Mouse (Mus musculus): Measurements from ENCODE around the gene Egfl6.

The Egfl6 gene

DNA sequence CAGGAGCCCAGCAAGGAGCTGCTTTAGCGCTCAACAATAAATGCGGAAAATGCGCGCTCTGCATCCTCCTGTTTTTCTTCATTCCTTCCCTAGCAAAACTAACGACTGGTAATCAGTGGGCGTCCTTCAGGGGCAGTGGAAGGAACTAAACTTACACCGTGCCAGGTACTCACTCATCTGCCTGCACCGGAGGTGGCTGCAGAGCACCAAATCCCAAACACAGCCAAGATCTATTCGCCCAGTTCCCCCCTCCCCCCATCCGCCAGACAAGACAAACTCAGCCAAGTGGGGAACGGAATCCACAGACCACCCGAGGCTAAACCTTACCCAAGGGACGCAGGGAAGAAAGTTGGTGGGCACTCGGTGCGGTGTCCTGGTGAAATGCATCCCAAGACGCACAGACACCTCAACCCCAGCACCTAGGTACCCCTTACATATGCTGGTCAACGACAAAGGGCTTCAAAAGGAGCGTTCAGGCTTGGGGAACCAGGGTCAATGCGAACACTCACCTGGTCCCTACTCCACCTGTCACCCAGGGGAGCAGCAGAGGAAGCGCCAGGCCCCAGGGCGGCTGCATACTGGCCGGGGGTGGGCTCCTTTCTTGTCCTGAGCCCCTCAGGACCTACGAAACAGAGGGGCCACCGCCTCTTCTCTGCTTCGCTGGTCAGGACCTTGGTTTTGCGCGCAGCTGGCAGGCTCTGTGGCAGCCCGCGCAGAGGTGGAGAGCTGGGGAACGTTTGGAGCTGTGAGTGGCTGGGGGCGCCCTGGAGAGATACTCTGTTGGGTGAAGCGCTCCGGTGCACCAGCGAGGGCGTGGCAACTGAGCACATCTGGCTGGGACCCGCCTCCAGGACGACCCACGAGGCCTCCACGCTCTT, at the start of gene Egfl6:
Gene Egfl6, minus strand, starts transcription at position 774 of the 878 bp plus-strand sequence.
- in situ Hi-C loops (cut with MboI, MseI), result no loop called here

DNA sequence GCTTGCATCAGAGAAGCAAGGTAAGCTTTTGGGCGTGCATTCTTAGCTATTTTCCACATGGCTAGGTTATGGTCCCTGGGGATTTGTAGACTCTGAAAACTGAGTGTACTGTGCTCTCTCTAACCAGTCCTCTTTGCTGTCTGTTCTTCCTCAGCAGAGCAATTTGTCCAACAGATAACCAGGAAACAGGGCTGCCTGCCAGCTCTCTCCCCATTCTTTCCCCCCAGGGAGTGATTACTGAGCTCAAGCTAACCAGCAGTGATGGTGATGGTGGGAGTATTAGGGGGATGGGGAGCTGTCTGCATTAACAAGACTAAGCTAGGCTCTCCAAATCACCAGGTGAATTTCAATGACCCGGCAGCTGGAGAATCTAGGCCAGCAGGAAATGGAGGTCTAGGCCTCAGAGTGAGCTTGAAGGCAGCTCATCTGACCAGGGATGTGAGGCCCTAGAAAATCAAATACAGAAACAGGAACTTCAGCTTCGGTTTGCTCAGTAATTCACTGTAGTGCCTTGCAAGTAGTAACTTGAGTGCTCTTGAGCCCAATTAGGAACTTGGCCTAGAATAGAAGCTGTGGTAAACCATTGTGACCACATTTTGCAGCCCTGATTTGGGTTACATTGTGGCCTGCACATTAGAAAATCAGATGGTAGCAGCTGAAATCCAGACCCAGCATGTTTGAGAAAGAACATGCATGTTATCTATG, 41.5 kb upstream of the Egfl6 start:
- in situ Hi-C loops (cut with MboI, MseI), result no loop called here

DNA sequence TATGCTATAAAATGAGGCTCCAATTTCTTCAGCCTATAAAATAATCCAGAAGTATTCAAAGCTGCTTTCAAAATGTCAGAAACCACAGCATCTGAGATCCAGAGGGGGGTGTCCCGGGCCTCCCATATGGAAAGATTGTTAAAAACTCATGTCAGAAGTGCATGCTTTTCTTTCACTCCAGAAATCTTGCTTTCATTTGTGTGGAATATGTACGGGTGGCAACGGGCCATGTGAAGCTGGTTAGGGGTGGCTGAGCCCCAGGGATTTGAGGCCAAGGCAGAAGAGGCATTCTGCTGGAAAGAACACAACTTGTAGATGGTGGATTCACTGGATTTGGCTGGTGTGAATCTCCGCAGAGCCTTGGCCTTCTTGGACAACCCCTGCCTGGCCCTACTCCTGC, 40.7 kb upstream of the Egfl6 start:
- in situ Hi-C loops (cut with MboI, MseI), result no loop called here

DNA sequence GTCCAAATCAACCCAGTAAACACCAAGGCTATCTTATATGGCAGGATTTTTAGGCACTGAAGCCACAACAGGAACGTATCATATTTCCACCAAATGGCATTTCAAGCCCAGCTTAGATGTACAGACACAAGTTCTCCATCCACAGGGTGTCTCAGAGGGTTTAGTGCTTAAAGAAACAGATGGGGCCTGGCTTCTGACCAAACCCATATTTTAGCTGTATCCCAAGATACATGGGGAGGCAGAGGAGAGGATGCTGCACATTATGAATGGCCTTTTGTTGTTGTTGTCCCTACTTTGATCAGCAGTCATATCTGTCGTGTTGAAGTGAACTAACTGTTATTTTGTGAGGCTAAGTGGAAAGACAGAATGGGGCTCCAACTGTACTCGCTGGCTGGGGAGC, 37.7 kb upstream of the Egfl6 start:
- in situ Hi-C loops (cut with MboI, MseI), result no loop called here

DNA sequence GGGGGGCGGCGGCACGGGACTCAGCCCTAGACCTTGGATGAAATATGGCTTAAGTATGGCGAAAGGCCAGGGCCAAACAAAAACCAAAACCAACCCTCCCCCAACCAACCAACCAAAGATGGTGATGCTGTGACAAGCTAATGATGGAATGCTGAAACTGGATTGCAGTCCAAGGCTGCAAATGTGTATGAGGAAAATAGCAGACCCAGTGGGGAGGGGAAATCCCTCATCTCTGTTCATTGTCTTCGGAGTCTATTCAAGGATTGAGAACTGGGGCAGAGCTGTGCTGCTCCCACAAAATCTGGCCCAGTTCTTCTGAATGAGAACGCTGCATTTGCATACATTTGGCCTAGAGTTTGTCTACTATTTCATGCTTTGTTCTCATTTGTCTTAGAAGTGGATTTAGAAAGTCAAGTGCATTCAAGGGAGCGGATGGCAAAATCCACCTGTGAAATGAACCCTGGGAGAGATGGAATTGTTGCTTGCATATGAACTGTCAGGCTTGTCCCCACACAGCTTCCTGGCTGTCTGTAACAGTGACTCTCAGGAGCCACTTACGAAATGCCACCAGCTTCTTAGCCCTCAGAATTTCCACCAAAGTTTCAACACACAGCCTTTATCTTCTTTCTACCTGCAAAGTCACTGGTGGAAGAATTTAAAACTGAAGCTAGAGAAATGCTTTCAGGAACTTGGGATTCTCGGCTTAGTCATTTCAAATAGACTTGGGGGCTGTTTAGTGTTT, 36.2 kb upstream of the Egfl6 start:
- in situ Hi-C loops (cut with MboI, MseI), result no loop called here

DNA sequence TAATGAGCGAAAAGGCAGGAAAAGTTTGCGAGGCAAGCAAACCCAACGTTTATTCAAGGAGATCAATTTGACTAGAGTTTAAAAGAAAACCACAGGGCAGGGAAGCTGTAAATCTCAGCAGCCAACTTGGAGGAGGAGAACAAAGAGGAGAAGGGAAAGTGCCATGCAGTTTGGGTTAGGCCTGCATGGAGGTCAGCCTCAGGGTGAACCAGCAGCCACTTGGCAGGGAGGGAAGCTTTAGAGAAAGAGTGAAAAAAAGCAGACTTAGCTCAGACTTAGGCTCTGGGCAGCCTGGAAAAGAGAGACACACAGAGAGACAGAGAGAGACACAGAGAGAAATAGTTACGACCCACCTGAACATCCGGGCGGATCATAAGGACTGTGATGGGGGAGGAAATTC, 35.4 kb upstream of the Egfl6 start:
- in situ Hi-C loops (cut with MboI, MseI), result no loop called here

DNA sequence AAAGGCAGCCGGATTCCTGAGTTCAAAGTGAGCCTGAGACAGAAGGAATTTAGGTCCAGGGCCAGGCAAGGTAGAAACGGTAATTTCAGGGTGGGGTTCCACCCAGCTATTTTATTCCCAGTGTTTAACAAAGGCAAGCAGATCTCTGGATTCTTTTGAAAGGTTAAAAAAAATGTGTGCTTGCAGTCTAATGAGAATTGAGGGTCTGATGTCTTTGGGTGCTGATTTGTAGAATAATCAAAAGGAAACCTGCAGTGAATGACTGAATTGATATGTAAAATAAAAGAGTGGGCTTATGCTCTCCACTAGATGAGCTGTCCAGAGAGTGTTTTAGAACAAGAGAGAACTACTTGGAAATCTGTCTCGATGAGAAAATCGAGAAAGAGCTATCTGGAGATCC, 33.6 kb upstream of the Egfl6 start:
- in situ Hi-C loops (cut with MboI, MseI), result no loop called here

DNA sequence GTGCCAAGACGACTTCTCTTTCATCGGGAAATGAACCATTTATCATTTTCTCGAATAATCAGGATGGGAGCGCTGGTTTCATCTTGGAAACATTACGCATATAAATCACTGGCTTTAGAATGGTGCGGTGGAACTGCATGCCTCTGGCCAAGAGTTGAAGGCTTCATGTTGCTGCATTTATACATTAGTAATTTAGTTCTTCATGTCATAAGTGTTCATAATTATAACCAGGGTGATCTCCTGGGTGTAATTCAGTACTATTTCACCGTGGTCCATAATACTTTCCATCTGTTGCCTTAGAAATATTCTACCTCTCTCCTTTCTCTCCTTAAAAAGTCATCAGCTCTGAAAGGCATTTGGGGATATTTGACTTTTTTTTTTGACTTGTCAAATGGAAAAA, 29.7 kb upstream of the Egfl6 start:
- in situ Hi-C loops (cut with MboI, MseI), result no loop called here

DNA sequence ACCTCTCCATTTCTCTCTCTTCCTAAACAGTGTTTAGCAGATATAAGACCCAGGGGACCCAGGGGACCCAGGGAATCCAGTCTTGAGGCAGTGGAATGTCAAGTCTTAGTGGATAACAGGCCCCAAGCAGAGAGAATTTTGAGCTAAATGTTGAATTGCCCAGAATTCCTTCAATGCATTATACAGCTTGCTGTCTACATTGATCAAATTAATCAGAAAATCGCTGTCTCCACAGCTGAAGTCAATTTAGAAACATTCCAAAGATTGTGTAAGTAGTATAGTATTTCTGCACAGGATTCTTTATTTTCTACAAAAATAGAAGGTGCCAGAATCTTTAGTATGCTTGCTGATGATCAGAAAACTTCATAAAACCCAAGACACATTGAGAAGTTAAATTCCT, 9.4 kb downstream of the Egfl6 start:
- in situ Hi-C loops (cut with MboI, MseI), result no loop called here

DNA sequence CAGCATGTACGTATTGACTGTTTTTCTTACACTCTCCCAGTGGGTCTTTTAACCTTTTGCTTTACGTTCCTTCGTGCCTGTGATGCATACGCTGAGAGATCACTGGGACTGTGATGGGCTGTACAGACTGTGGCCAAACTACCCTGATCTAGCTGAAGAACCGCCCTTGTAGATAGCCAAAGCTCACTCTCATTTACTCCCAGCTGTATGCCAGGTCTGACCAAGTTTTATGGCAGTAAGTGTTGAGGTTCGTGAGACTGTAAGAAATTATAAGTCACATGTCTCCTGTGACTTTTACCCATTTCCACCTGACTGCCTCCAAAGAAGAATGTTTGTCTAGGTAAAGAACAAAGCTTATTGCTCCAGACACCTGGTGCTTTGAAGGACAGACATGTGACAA, 19.5 kb downstream of the Egfl6 start:
- in situ Hi-C loops (cut with MboI, MseI), result no loop called here

DNA sequence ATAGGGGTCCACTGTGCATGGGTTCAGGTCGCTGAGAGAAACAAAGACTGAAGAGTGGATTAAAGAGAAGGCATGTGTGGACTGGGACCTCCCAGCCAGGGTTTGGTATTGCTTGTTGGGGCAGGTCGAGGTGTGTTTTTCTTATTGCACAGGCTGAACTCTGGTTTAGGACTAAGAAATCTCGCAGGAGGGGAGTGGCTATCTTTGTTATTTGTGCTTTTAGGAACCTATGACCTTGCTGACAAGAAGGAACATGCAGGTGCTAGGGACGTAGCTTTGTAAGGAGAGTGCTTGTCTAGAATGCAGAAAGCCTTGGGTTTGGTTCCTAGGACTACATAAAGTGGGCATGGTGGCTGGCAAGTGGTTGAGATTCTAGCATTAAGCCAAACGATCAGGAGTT, 20.1 kb downstream of the Egfl6 start:
- in situ Hi-C loops (cut with MboI, MseI), result no loop called here

DNA sequence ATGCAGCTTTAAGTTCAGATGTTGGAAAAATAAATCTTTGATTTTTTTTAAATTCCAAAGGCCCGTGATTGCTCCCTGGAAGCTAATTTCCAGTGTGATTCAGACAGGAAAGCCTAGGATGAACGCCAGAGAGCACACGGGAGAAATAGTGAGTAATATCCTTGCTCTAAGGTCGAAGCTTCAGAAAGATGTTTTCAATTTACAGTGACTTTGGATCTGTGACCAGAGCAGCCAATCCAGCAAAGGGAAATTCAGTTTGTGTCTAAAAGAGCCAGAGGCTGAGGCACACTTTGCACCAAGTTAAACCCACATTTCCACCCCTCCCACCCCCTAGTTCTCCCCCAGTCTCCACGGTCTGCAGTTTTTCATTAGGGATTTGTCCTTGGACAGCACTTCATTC, 20.6 kb downstream of the Egfl6 start:
- in situ Hi-C loops (cut with MboI, MseI), result no loop called here

DNA sequence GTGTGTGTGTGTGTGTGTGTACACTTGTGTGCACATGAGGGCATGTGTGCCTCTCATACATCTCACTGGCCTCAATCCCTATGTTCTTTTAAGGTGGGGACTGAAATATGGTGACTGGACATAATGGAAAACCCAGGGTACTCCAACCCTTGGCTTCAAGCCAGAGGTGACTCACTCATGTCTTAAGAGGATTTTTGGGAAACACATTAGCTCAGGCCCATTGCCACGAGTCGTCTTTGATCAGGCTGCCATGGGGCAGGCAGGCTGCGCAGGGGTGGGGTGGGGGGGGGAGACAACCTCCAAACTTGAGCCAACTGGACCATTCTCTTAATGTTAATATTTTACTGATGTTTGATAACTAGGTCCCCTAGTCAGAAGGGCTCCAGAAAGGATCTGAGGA, 26.2 kb downstream of the Egfl6 start:
- in situ Hi-C loops (cut with MboI, MseI), result no loop called here

DNA sequence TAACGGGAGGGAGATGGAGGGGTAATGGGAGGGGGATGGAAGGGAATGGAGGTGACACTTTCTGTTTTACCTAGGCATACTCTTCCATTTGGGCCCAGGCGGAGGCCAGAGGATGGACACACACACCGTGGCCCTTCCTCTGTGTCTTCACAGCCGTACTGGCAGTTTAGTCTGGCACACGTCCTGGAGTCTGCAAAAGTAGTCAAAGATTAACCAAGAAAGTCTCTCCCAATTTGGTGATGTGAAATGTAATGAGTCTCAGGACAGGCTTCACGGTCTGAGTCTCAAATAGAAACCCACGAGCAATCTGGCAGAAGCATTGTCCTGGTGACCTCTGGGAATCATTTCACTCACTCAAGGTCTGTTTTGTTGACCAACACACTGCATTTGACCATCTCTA, 33.2 kb downstream of the Egfl6 start:
- in situ Hi-C loops (cut with MboI, MseI), result no loop called here

DNA sequence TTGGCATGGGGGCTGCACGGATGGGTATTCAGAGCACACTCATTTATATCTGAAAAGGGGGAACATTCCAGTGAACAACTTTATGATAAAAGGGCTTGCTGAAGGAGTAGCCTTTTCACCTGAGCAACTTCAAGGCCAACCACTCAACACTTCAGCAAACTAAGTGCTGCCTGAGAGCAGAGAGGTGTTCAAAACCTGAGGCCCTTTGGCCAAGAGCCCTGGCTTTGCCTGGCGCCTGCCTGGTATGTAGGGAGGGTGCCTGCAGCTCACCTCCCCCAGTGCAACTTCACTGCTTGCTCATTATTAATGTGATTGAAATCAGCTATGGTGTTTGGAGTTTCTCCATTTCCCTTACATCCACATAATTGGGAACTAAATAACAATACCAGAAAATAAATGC, 39.0 kb downstream of the Egfl6 start:
- in situ Hi-C loops (cut with MboI, MseI), result no loop called here

DNA sequence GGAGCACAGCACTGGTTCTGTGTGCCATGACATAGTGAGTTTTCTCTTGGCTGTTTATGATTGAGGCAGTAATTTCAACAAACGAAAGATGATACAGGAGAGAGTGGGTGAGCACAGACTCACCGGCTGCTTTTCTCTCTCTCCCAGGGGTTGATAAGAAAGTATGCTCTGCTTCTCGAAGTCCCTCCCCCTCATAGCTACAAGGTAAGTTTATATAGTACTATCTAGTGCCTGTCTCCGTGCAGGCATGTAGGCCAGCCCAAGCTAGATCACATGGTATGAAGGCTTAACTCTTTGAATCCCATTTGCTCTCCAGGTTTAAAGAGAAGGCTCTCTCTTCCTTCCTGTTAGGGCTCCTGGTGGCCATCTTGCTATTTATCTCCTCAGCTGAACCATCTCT, 50.4 kb downstream of the Egfl6 start:
- in situ Hi-C loops (cut with MboI, MseI), result no loop called here

DNA sequence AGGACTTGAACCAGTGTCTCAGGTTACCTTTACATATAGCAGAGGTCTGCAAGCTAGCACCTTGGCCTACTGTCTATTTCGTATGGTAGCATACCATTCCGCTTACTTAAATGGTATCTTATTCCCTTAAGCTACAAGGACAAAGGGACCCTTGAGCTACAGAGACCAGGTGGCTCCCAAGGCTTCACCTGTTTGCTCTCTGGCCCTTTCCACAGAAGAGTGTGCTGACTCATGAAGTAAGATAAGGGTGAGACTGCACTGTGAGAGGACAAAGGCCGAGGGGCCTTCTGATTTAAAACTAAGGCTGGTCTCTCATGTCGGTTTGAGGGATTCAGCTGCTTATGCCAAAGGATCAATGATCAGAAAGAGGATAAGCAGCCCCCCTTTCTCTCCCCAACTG, 52.1 kb downstream of the Egfl6 start:
- in situ Hi-C loops (cut with MboI, MseI), result no loop called here

DNA sequence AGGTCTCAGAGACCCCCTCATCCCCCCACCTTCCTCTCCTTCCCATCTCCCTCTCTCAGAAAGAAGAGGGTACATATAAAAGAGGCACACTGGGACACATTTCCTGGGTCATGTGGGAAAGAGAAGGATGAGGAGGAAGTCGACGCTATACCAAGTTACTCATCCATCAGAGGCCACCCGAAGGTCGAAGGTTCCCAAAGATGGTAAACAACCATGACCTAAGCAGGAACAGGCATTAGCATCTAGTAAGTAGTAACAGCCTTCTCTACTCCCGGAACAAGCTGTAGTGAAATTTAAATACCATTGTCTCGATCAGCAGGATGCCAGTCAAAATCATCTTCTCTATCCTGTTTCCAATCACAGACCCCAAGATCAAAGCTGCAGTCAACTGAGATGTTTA, 53.8 kb downstream of the Egfl6 start:
- in situ Hi-C loops (cut with MboI, MseI), result no loop called here

DNA sequence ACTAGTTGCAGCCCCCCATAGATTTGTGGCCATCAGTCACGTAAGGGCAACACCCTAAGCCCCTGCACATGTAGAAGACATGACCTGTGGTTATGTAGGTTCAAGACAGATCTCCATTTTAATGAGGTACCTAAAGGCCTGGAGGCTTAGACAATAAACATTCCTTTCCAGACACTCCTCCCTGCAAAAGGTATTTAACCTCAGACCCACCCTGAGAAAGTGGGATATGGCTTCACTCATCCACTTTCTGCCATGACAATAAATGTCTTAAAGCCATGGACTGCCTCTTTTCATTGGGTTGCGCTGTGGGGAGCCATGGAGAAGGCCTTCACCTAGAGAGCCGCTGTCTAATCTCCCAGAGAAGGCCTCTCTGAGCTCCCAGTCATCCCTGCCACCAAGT, 57.4 kb downstream of the Egfl6 start:
- in situ Hi-C loops (cut with MboI, MseI), result no loop called here

DNA sequence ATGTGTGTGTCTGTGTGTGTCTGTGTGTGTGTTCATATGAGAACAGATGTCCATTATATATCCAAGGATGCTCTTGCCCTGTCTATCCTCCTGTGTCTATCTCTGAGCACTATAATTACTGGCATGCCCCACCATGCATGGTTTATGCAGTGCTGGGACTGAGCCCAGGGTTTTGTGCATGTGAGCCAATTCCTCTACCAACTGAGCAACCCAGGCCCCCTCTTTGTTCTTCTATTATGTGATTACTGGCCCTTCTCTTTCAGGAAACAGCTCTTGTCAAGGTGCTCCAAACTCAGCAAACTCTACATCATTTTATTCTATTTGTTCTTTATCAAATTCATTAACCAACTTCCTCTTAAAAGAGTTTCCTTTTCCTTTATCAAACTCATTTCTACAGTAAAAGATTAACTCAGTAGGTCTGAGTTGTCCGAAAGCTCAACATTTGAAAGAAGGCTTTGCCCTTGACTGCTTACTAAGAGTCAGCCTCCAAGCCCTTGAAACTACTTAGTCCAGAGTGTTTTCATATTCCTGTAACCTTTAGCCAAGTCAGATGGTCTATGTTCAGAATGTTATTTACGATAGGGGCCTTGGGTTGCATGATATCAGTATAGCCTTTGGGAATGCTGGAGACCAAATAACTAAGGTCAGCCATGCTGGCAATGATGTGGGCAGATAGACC, 59.7 kb downstream of the Egfl6 start:
- in situ Hi-C loops (cut with MboI, MseI), result no loop called here

DNA sequence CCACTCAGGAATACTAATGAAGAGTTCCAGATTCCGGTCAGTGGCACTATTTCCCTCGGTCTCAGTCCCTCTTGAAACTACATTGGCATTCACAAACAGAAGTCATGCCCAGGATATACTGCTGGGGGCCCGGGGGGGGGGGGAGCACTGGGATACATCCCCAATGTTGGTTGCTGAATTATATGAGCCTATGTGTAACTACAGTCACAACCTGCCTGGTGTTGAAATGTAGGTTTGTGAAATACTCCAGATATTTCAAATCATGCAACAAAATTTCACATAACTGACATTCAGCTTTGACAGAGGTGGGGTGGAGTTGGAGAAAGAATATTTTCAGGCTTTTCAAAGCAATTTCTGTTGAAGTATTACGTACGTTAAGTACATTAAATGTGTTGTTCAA, 64.7 kb downstream of the Egfl6 start:
- in situ Hi-C loops (cut with MboI, MseI), result no loop called here

DNA sequence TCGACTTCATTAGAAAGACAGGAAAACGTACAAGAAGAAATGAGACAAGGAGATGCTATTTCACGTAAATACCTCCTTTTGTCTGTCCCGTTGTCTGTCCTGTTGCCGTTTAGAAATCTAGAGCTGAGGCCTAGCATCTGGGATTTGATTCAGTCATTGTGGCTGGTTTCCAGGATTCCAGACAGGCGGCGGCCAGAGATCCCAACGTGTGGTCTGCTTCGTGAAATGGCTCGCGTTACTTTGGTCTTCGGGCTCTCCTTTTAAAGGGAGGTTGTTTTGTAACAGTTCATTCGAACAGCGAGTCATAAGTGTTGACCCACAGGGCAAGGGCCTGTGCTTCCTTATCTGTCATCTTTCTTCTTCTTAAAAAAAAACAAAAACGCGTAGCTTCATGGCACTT, 67.2 kb downstream of the Egfl6 start, which contains the start of gene Tceanc:
Gene Tceanc, minus strand, starts transcription at position 223 of the 400 bp plus-strand sequence.
- in situ Hi-C loops (cut with MboI, MseI), result no loop called here
